Mouse (Mus musculus) frontal cortex, postnatal 25 days (tissue): ENCODE results near the gene Ptprm.

Experiments
- DNase-seq, 2 experiments: peaks; one replicate each; pipeline ENCODE4 v3.0.0; 2022; ENCODE audit warnings: low spot score in 2 of 2

The Ptprm gene

GRCm38 (mm10) chr17:66720992-66721351, 633.3 kb downstream of the Ptprm start:
- no peak for DNase-seq

GRCm38 (mm10) chr17:66720200-66720991, 633.9 kb downstream of the Ptprm start:
- no peak for DNase-seq

- DNase-seq = no peak
Observed at GRCm38 (mm10) chr17:66712456-66713205, 641.6 kb downstream of the Ptprm start.

GRCm38 (mm10) chr17:66711221-66712016, 642.8 kb downstream of the Ptprm start:
- no peak for DNase-seq

- no peak for DNase-seq
Observed at GRCm38 (mm10) chr17:66710568-66710967, 643.7 kb downstream of the Ptprm start.

GRCm38 (mm10) chr17:66708748-66709147, 645.5 kb downstream of the Ptprm start:
- DNase-seq = no peak

GRCm38 (mm10) chr17:66707684-66708083, 646.6 kb downstream of the Ptprm start:
- no peak for DNase-seq

- no peak for DNase-seq
Observed at GRCm38 (mm10) chr17:66701358-66702184, 652.7 kb downstream of the Ptprm start.

- no peak for DNase-seq
Observed at GRCm38 (mm10) chr17:66699896-66700295, 654.4 kb downstream of the Ptprm start.

- no peak for DNase-seq
Observed at GRCm38 (mm10) chr17:66697650-66698049, 656.6 kb downstream of the Ptprm start.

- no peak for DNase-seq
Observed at GRCm38 (mm10) chr17:66696531-66697172, 657.6 kb downstream of the Ptprm start.

GRCm38 (mm10) chr17:66694326-66694725, 659.9 kb downstream of the Ptprm start:
- DNase-seq = no peak

GRCm38 (mm10) chr17:66693676-66694304, 660.5 kb downstream of the Ptprm start:
- DNase-seq = no peak

- no peak for DNase-seq
Observed at GRCm38 (mm10) chr17:66692941-66693675, 661.1 kb downstream of the Ptprm start.

- DNase-seq = no peak
Observed at GRCm38 (mm10) chr17:66688179-66688578, 666.1 kb downstream of the Ptprm start.

- no peak for DNase-seq
Observed at GRCm38 (mm10) chr17:66687543-66687942, 666.7 kb downstream of the Ptprm start.

- no peak for DNase-seq
Observed at GRCm38 (mm10) chr17:66686701-66687489, 667.4 kb downstream of the Ptprm start.

- DNase-seq = no peak
Observed at GRCm38 (mm10) chr17:66683411-66683810, 670.8 kb downstream of the Ptprm start.

- DNase-seq = no peak
Observed at GRCm38 (mm10) chr17:66680662-66681061, 673.6 kb downstream of the Ptprm start.
